Mouse (Mus musculus) induced T-regulatory cell, adult 2 months (primary cell): Measurements from ENCODE around the gene Slc7a7.

ENCODE experiments used
- DNase-seq: peaks from one replicate; pipeline ENCODE4 v3.0.0-alpha.2; 2012; ENCODE audit warnings: low read depth

Slc7a7 gene

DNA sequence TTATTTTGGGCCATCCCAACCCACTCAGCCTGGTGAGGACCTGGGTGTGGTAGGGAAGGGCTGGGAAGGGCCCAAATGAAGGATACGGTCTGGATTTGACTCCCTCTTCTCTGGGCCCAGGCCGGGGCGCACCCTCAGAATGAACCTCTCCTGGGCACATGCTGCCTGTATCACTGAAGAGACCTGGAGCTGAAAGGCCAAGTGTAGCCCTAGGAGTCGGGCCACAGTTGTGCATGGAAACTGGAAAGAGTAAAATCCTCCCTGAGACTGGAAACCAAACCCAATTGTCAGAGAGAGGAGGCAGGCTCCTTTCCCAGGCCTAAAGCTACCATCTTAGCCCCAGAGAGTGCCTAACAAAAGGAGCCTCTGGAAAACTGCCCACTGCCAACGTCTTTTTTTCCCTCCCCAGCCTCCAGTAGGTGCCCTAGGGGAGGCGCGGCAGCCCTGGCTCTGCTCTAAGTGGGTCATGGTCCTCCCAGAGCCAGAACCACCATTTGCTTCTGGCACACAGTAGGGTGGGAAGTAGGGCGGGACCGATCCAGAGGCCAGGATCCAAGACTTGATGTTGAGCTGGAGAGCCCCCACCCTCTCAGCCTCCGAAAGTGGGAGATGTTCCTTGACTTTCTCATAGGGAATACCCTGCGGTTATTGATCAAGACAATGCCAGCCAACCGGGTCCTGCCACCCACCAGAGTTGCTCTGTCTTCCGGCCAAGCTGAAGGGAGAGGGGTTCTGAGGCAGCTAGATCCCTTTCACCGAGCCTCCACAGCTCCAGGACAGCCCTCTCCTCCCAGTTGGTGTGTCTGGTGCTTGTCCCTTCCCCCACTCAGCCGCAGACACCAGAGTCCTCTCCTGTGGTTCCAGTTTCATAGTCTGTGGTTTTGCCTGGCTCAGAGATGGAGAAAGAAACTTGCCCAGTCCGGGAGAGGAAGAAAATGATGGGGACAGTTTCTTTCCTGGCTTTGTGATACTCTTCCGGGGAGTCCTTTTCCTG, 15.6 kb upstream of the Slc7a7 start:
- DNase-seq = no peak

DNA sequence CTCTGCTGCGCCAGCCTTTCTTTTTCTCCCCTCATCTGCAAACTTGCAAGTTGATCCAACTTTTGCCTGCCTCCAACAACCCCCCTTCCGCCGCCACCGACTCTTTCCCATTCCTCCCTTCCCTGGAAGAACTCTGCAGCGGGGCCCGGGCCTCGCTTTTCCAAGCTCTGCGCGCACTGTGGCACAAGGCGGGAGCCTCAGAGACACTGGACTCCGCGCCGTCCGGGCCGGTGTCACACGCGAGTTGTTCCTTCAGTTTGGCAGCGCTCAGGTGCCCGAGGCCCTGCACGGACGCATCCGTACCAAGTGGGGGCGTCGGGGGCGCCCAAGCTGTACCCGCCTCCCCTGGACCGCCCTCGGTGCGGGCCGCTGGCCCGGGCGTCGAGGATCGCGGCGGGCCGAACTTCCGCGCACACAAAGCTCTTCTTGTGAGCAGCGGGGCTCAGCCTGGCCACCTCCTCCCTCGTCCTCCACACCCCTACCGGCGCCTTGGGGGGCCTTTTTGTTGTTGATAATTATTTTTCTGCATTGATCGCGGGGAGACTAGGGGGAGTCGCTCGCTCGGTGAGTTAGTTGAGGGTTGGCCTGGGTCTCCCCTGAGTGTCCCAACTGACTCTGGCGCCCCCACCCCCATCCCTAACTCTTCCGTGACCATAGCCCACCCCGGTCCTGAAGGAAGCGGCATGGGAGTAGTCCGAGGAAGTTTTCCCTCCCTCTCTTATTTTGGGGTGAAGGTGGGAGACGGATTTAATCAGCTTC, 14.7 kb upstream of the Slc7a7 start:
- peak; percentile 51 for DNase-seq

DNA sequence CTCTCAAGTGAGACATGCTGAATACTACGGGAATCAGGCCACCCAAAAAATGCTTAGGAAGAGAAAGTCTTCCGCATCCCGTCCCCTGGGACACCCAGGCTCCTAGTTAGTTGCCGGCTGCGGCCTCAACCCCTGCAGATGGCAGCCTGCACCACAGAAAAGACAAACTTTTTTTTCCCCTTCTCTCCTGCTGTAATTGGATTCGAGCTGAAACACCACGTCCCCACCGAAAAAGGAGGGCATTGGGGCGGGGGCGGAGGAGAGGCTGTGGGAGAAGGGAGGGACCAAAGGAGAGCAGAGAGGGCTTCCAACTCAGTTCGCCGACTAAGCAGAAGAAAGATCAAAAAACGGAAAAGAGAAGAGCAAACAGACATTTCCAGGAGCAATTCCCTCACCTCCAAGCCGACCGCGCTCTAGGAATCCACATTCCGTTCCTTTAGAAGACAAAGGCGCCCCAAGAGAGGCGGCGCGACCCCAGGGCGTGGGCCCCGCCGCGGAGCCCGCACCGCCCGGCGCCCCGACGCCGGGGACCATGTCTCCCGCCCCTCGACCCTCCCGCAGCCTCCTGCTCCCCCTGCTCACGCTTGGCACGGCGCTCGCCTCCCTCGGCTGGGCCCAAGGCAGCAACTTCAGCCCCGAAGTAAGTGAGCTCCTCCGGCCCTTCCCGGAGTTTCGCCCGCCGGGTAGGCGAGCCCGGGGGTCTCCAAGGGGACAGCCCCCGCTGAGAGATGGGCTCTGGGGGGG, 13.9 kb upstream of the Slc7a7 start, which contains the start of gene Mmp14:
Gene Mmp14 (plus strand): TSS at position 279 of the 744 bp plus-strand sequence.
- DNase-seq = no peak

DNA sequence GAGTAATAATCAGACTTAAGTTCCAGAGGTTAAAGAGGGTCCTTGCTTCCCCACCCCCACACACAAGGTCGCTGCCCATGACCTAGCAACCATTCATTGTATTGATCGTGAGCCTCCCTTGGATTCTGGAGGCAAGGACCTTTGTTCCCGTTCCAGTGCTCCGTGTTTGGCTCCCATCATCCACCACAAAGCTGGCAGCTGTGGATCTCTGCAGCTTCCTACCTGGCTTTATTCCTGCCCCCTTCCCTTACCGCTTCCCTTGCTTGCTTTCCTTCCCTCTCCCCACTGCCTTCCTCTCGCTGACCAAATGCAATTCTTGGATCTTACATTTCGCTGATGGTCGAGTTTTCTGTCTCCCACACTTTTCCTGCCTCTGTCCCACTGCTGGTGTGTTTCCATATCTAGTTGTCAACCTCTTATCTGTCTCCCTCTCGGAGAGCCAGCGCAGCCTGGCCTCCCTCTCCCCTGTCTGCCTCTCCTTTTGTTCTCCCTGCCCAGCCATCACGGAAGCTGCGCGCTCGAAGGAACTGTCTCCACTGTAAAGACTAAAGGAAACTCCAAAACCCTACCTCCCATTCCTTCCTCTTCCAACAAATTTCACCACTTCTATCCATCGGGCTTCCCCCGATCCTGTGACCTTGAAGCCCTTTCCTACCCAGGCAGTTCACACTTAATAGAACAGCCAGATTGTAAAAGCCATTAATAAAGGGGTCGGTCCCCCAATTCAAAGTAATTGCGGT, 13.0 kb upstream of the Slc7a7 start:
- DNase-seq = no peak

DNA sequence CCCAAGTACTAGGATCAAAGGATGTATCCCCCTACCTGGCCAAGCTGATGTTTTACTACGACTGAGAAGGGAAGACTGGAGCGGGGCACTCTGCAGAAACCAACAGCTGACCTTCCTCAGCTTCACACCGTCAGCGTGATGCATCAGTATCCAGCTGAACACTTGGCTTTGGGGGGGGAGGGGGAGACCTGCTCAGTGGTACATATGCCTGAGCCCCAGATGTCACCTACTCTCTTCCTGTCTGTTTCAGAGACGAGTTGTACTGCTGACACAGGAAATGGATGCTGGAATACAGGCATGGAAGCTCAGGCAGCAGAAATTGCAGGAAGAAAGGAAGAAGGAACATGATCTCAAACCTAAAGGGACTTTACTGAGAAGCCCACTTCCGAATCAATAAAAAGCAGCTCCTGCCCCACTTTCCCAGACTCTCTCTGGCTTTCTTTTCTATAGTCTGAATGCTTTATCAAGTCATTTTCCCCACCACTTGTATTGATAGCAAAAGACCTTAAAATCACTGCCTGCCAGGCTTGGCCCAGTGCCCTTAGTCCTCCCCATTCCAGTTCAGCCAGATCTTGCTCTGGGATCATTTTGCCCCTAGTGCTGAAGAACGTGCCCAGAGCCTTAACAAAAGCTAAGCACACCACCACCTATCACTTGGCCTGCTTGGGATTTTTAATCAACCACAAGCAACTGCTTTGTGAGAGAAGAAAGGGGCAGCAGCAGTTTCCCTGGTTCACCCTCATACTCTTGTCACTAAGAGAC, 11.9 kb upstream of the Slc7a7 start:
- DNase-seq = no peak

DNA sequence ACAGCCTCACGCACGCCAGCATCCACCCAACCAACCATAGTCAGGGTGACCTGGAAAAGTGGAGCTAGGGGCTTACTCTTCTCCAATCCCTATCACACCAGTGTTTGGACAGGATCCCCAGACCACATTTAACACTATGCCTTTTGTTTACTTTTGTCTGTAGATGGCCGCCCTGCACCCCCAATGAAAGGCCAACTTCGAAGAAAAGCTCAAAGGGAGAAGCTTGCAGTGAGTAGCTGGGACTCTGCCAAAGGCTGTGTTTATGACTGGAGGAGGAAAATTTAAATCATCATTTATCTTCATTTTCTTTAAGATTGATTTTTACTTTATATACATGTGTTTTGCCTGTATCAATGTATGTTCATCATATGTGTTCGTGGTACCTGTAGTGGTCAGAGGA, 10.8 kb upstream of the Slc7a7 start:
- no peak for DNase-seq

DNA sequence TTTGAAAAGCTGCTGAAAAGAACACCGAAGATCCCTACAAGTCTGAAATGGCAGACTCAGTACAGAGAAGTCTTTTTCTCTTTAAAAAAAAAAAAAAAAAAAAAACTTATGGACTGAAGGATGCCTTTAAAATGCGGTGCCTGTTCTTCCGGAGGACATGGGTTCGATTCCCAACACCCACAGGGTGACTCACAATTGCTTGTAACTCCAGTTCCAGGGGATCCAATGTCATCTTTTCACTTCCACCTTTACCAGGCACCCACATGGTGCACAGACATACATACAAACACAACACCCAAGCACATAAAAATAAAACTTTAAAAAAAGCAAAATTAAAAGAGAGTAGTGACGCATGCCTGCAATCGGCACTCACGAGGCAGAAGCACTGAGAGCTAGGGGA, 10.1 kb upstream of the Slc7a7 start:
- no peak for DNase-seq

DNA sequence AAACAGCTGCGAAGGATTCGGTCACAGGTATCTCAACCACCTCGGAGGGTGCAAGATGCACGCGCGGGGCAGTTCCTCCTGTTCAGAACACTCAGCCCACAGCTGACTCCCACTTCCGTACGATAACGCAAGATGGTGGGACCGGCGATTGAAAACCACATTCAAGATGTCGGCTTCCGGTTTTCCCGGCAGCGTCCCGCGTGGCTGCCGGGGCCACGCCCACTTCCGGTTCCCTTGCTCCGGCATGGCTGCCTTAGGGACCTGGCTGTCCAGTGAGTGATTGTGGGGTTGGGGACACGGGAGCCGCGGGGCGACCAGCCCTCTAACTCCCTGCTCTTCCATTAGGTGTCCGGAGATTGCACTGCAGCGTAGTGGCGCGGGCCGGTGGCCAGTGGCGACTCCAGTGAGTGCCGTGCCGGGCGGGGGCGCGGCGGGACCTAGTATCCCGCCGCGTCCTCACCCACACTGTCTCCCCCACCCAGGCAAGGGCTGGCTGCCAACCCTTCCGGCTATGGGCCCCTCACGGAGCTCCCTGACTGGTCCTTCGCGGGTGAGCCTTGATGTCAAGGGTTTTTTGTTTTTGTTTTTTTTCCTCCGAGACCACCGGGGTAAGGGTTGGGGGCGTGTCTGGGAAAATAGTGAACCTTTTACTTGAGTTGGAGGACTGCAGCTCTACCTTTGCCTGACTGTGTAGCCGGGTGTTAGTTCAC, 9.3 kb upstream of the Slc7a7 start, which contains the start of gene Mrpl52:
Gene Mrpl52 (plus strand): TSS at position 221 of the 710 bp plus-strand sequence.
- DNase-seq = peak; percentile 89

DNA sequence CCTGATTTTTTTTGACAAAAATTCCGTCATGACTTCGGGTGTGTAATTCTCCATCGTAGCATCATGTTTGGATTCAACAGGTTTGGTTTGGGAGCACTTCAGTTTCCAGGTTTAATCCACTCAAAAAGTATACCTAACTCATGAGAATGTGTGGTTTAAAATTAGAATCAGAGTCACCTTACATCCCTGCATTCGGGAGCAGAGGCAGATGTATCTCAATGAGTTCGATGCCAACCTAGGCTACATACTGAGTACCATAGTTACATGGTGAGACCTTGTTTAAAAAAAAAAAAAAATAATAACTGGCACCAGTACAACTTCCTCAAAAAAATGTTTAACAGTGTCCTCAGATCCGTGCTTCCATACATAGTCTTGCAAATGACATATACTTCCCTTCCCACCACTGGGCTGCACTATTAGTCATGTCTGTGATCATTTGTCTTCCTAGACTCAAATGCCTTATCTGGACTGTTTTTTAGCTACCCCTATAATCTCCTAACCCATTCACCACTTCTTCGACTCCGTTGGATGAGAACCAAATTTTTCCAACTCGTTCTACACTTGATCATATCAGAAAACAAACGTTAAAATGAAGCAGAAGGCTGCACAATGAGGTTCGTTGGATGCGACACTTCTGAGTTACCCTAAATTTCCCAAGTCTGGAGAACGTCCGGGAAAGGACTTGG, 8.6 kb upstream of the Slc7a7 start:
- peak; percentile 35 for DNase-seq

DNA sequence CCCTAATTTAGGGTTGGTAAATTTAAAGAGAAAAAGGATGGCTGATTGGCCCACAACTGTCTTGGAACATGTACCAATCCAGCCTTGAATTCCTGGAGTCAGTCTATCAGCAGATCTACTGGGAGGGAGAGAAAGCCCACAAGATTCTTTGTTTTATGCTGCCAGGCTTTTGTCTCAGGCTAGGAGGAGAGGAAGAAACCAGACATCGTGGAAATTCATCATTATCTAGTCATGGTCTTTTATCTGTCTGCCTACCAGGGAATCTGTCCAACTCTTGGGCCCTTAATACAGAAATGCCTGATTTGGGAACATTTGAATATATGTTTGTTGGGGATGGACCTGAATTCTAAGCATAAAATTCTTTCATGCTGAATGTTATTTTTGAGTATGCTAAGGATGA, 8.0 kb upstream of the Slc7a7 start:
- DNase-seq = no peak

DNA sequence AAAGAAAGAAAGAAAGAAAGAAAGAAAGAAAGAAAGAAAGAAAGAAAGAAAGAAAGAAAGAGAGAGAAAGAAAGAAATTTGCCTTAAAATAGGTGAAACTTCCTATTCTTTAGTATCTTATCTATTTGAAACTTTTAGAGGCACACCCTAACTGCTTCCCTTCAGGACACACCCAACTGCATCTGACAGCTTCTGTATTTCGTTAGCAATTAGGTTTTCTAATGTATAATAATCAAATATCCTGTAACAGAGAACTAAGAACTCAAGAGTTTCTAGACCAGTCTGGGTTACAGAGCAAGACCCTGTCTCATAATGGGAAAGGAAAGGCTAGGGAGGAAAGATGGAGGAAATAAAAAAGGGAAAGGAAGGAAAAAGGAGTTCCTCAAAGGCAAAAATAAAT, 7.1 kb upstream of the Slc7a7 start:
- DNase-seq = no peak

DNA sequence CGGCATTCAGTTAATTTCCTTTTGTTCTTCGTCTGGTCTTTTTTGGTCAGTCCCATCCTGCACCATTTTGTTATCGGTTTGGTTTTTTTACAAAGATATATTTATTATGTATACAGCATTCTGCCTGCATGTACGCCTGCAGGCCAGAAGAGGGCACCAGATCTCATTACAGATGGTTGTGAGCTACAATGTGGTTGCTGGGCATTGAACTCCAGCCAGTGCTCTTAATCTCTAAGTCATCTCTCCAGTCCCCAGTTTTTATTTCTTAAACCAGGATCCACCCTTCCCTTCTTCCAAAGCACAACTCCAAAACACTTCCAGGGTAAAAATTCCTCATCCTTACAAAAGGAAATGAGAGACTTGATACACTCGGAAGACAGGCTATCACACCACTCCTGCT, 5.8 kb upstream of the Slc7a7 start:
- peak; percentile 74 for DNase-seq

DNA sequence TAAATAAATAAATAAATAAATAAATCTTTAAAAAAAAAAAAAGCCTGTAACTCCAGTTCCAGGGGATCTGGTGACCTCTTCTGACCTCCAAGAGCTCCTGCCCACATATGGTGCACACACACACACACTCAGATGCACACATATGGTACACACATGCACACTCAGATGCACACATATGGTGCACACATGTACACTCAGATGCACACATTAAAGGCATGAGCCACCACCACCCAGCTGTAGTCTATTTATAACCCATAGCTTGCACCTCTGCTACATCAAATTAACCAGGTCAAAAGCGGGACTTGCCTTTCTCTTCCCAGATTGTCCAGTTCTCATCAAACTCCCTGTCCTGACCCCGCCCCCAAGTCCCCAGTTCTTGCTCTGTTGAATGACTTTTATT, 3.4 kb upstream of the Slc7a7 start:
- no peak for DNase-seq

DNA sequence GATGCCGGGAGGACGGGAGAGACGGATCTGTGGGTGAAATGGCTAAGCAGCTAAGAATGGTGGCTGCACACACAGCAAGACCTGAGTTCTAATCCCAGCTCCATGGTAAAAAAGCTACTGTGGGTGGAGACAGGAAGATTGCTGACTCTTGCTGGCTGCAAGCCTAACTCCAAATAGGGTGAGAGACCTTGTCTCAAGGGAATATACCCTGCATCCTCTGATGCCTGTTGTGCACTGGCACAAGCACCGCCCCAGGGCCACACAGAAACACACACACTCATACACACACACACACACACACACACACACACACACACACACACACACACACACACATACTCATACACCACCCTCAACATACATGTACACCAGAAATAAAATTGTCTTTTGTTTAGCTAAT, 750 bp downstream of the Slc7a7 start:
- no peak for DNase-seq

DNA sequence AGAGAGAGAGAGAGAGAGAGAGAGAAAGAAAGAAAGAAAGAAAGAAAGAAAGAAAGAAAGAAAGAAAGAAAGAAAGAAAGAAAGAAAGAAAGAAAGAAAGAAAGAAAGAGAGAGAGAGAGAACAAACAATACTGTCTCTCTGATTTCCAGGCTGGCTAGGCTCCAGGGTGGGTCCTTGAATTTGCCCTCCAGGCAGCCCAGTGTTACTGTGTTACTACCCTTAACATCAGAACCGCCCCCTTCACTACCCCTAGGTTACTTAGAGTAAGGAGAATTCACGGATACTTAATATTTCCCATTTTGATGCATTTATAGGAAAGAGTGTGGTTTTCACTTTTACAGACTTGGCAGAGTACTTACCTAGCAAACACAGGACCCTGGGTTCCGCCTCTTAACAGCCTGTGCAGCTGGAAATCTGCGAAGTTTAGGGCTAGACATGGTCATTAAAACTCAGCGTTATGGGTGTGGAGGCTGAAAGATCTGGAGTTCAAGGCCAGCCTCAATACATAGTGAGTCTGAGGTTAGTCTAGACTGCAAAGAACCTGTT, 1.3 kb downstream of the Slc7a7 start:
- DNase-seq = no peak

DNA sequence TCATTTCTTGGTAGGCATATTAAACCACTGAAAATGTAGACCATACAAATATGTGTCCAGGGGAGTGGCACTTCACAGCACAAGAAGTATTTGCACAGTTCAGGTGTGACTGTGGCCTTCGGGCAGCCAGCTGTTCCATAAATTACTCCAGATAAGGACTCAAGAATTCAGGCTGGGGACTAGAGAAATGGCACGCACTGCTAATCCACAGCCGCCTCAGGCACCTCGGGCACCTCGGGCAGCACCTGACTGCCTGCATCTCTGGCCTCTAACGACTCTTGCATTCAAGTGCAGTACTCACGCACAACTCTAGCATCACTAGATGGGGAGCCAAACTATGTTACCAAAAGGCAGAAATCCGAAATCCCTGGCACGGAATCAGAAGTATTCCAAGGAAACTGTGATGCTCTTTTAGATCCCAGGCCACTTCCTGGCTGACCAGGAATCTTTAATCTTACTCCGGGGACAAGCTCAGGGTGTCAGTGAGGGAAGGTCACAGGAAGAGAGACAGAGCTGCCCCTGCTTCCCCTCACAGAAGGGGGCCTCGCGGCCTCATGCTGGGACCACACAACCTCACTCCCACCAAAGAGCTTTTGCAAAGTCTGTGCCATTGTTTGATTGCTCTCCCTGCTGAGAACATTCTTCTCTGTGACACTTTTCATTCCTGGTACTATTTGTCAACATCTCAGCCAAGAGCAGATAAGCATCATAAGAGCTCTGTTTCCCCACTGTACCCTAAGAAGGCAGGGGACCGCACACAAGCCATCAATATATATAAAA, 2.1 kb downstream of the Slc7a7 start:
- no peak for DNase-seq

DNA sequence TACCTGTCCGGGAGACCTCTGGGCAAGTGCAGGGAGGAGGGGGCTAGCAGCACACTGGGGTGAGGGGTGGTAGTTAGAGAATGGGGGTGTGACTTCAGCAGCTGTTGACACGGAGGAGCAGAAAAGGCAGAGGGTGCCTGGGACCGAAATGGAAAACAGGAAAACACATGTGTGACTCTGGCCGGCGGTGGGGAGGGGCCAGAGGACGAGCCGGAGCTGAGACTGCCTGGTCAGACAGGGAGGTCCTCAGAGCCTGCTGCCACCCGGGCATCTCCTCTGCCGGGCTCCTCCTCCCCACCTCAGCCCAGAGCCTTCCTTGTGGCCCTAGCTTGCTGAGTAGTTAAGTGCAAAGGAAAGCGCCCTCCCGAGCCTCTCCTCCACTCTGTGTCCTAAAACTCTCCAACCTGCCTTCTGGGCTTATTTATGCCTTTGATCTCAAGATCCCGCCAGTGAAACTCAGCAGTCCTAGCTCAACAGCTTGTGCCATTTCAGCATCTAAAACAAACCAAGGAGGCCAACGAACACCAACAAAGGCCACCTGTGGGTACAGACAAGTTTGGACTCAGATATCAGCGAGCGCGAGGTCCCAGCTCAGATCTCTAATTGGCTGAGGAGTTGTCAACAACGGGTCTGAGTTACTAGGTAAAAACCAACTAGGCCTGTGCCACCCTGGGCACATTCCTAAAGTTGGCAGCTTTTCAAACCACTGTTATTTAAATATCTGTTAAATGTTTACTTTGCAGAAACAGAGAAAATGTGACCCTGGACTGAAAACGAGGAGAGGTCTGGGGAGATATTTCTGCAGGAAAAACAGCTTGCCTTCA, 3.5 kb downstream of the Slc7a7 start:
- DNase-seq = no peak
